Mouse (Mus musculus) T-cell, adult 2 months (primary cell): ENCODE data around the gene Ang.

Source experiments
- DNase-seq: peaks from one replicate; pipeline ENCODE4 v3.0.0; 2022; ENCODE audit warnings: low spot score

The Ang gene

GRCm38 (mm10) chr14:51129624-51129975, 38.6 kb downstream of the Ang start:
- DNase-seq: no peak

- DNase-seq: no peak
Measured at GRCm38 (mm10) chr14:51130315-51130940, 39.5 kb downstream of the Ang start.

- DNase-seq: no peak
Measured at GRCm38 (mm10) chr14:51131086-51131815, 40.3 kb downstream of the Ang start.

- DNase-seq: no peak
Measured at GRCm38 (mm10) chr14:51132372-51132771, 41.4 kb downstream of the Ang start.

GRCm38 (mm10) chr14:51140342-51140741, 49.4 kb downstream of the Ang start:
- DNase-seq: no peak

GRCm38 (mm10) chr14:51142119-51142518, 51.2 kb downstream of the Ang start:
- DNase-seq: no peak

GRCm38 (mm10) chr14:51142568-51142967, 51.6 kb downstream of the Ang start:
- no peak for DNase-seq

- no peak for DNase-seq
Measured at GRCm38 (mm10) chr14:51143287-51143686, 52.3 kb downstream of the Ang start.

- DNase-seq: no peak
Measured at GRCm38 (mm10) chr14:51143937-51144336, 53.0 kb downstream of the Ang start.

GRCm38 (mm10) chr14:51144451-51144850, 53.5 kb downstream of the Ang start:
- DNase-seq: no peak

- DNase-seq: no peak
Measured at GRCm38 (mm10) chr14:51145521-51145920, 54.6 kb downstream of the Ang start.

GRCm38 (mm10) chr14:51146685-51147084, 55.7 kb downstream of the Ang start, which contains the start of gene Rnase1:
Gene Rnase1 (minus strand): TSS chr14:51146785.
- no peak for DNase-seq

- no peak for DNase-seq
Measured at GRCm38 (mm10) chr14:51148006-51148405, 57.1 kb downstream of the Ang start.

- no peak for DNase-seq
Measured at GRCm38 (mm10) chr14:51149164-51149563, 58.2 kb downstream of the Ang start.

GRCm38 (mm10) chr14:51150206-51150831, 59.4 kb downstream of the Ang start:
- no peak for DNase-seq
